Mouse (Mus musculus) heart, postnatal 0 days (tissue): ENCODE data around the gene Rln1. TPM values are rescaled to one million over a fixed set of nuclear protein-coding genes. Genes with fewer than 3 reads are reported as not detected.

Source experiments
- ATAC-seq: fragments of 200-750 bp; cut with Nextera tagmentation; 2 replicates; pipeline ENCODE4 v1.8.0; 2017; ENCODE audit warnings: low read depth, moderate number of reproducible peaks, moderate library complexity; ENCODE audit not compliant: insufficient read depth
- DNase-seq: peaks from one replicate; pipeline ENCODE4 v3.0.0-alpha.2; 2016; ENCODE audit warnings: low spot score
- H3K27ac ChIP-seq: fragments of 300-500 bp; sonication (generic); 2 replicates; pipeline ENCODE4 v1.5.1; 2014; ENCODE audit warnings: low read depth, mild to moderate bottlenecking
- H3K27me3 ChIP-seq: fragments of 300-500 bp; sonication (generic); 2 replicates; pipeline ENCODE4 v1.6.1; 2014; ENCODE audit warnings: low read length, mixed read lengths; ENCODE audit not compliant: control insufficient read depth, insufficient read depth
- H3K36me3 ChIP-seq: fragments of 300-500 bp; sonication (generic); replicated peaks from 2 replicates; pipeline ENCODE4 v1.6.1; 2014; ENCODE audit warnings: low read length, mixed read lengths; ENCODE audit not compliant: control insufficient read depth, insufficient read depth
- H3K4me1 ChIP-seq: fragments of 300-500 bp; sonication (generic); 2 replicates; pipeline ENCODE4 v1.6.1; 2014; ENCODE audit warnings: antibody characterized with exemption; ENCODE audit not compliant: control insufficient read depth, insufficient read depth
- H3K4me2 ChIP-seq: fragments of 300-500 bp; sonication (generic); 2 replicates; pipeline ENCODE4 v1.6.1; 2014; ENCODE audit warnings: low read depth, mild to moderate bottlenecking, low read length, moderate library complexity
- H3K4me3 ChIP-seq: fragments of 300-500 bp; sonication (generic); 2 replicates; pipeline ENCODE4 v1.5.1; 2014; ENCODE audit warnings: low read depth, low read length
- H3K9ac ChIP-seq: fragments of 300-500 bp; sonication (generic); replicated peaks from 2 replicates; pipeline ENCODE4 v1.6.1; 2014; ENCODE audit warnings: low read depth, low read length, mixed read lengths
- H3K9me3 ChIP-seq: fragments of 300-500 bp; sonication (generic); replicated peaks from 2 replicates; pipeline ENCODE4 v1.6.1; 2016; ENCODE audit warnings: low read length; ENCODE audit not compliant: control insufficient read depth
- CTCF ChIP-seq: IDR thresholded peaks from 2 replicates; pipeline ENCODE4 v1.5.1; 2016; ENCODE audit warnings: antibody characterized with exemption, control low read depth, low read depth
- EP300 ChIP-seq: IDR thresholded peaks from 2 replicates; pipeline ENCODE4 v1.6.1; 2016; ENCODE audit warnings: antibody characterized with exemption, low read depth
- WGBS: fragments of 180-500 bp; shearing (Covaris S2); extraction: QIAGEN DNeasy Blood & Tissue Kit; methylation state at CpG from one replicate; pipeline ENCODE4 v1.1.7; 2014; 5-methylcytosine and 5-hydroxymethylcytosine counted together
- polyA plus RNA-seq: library from polyadenylated mRNA; unstranded; fragments of >200 nt; fragmentation: Nextera tagmentation; extraction: Ambion mirVana; gene quantifications from 2 replicates; pipeline ENCODE4 v1.2.1, GENCODE M21; 2015
- total RNA-seq: library from RNA; depleted of rRNA; stranded (reverse); fragments of >200 nt; gene quantifications from 2 replicates; pipeline ENCODE4 v1.2.3, GENCODE M21; 2014; ENCODE audit warnings: low replicate concordance

Gene Rln1
- total and polyA plus RNA-seq, 2 experiments from 2014 or later: 0.31 TPM; not detected in 1

- H3K4me3 ChIP-seq: no peak overlapping the region
- no peaks in the 10 kb centered on the region for H3K9me3 ChIP-seq
- WGBS: 50% methylated on average over 5 of the region's 5 CpGs
- DNase-seq (no peak), ATAC-seq (no peak)
- peaks cover 9% of the 10 kb centered on the region; the same call in 1 of the 2 replicates for H3K36me3 ChIP-seq
- H3K9ac ChIP-seq: no peak overlapping the region
- H3K27ac ChIP-seq: no peak overlapping the region
- H3K4me1 ChIP-seq: peaks cover 6% of the 10 kb centered on the region; the same call in 1 of the 2 replicates
- no peak overlapping the region for H3K4me2 ChIP-seq
- TF ChIP-seq CTCF (no peak), EP300 (no peak)
- no peaks in the 10 kb centered on the region for H3K27me3 ChIP-seq
Observed at GRCm38 (mm10) chr19:29360251-29360650, 25.8 kb upstream of the Rln1 start.

DNA sequence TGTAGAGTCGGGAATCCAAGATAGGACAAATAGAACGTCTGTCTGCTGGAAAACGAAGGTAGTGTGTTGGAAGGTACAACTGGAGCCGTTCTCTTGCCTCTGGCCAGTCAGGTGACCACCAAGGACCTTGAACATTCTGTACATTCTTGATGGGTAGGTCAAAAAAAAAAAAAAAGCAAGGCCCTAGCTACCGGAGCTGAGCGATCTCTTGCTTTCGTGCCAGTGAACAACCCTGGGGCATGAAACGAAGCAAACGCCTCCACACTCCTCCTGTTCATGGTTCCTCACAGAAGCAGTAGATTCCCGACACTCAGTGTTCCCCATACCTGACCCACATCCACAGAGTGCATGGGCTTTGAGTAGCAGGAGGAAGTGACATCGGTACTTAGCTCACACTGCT lies 21.8 kb upstream of the Rln1 start:
- Histone ChIP-seq H3K4me3 (no peak overlapping the region), H3K4me1 (peaks cover 4% of the 10 kb centered on the region; the same call in 1 of the 2 replicates), H3K27ac (no peak overlapping the region), H3K27me3 (no peaks in the 10 kb centered on the region), H3K4me2 (no peak overlapping the region), H3K9me3 (no peaks in the 10 kb centered on the region), H3K36me3 (peaks cover 9% of the 10 kb centered on the region), H3K9ac (no peak overlapping the region)
- 75% methylated on average over 11 of the region's 11 CpGs for WGBS
- no peak; the same call in 1 of the 2 replicates for ATAC-seq
- no peak for DNase-seq
- TF ChIP-seq CTCF (no peak), EP300 (no peak)

DNA sequence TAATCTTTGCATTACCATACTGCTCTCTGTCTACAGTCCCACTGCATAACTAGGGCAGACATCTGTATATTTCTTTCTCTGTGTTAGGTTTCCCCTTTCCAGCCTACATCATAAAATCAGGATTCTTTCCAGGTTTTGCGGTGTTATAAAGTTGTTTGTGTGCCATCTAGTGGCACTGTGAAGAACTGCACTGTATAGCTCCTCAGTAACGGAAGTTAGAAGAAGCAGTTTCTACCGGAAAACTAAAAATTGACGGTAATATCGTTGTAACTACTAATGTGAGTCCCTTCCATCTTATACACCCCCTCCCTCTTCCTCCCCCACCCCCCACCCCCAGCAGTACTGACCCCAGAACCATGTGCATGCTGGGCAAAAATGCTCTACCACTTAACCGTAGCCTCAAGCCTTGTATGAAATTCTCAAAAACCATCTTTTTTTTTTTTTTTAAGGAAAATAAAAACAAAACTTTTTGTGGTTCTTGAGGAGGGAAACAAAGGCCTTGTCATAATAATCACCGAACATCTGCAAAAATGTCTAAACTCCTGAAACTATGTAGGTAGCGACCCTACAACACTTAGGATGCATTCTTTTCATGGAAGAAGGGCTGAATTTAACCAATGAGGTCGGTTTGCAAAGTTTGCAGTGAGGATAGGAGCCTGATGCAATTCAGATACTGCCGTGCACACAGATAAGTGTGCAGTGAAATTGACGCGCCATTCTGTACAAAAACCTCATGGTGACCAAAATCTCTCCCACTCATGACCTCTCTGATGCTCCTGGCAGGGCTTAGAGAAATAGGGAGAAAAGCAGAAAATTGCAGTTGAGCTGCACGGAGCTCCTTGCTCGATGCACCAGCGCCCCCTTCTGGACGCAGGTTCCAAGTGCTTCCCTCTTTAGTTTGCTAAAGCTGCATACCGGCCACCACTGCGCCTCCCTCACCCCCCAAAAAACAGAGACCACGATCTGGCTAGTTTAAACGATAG lies 20.7 kb upstream of the Rln1 start:
- peak overlapping the region; percentile 44 for H3K4me3 ChIP-seq
- no peak for TF ChIP-seq EP300
- TF ChIP-seq CTCF: peak; percentile 85
- DNase-seq (peak; percentile 79), ATAC-seq (peak; percentile 51; the same call in 1 of the 2 replicates)
- WGBS: 4% methylated on average over 20 of the region's 20 CpGs
- peak overlapping the region; percentile 78 for H3K4me2 ChIP-seq
- no peaks in the 10 kb centered on the region for H3K9me3 ChIP-seq
- peaks cover 10% of the 10 kb centered on the region for H3K36me3 ChIP-seq
- H3K9ac ChIP-seq: no peak overlapping the region; the same call in 1 of the 2 replicates
- H3K4me1 ChIP-seq: no peaks in the 10 kb centered on the region
- no peaks in the 10 kb centered on the region for H3K27me3 ChIP-seq
- no peak overlapping the region for H3K27ac ChIP-seq

- no peaks in the 10 kb centered on the region for H3K4me1 ChIP-seq
- no peak for DNase-seq
- H3K4me3 ChIP-seq: no peak overlapping the region
- 50% methylated on average over 5 of the region's 5 CpGs for WGBS
- no peak for ATAC-seq
- H3K36me3 ChIP-seq: peaks cover 6% of the 10 kb centered on the region; the same call in 1 of the 2 replicates
- H3K9ac ChIP-seq: no peak overlapping the region
- TF ChIP-seq EP300: no peak
- TF ChIP-seq CTCF: no peak
- no peaks in the 10 kb centered on the region for H3K27me3 ChIP-seq
- no peak overlapping the region for H3K4me2 ChIP-seq
- no peaks in the 10 kb centered on the region for H3K9me3 ChIP-seq
- H3K27ac ChIP-seq: no peak overlapping the region
Observed at GRCm38 (mm10) chr19:29350991-29351390, 16.5 kb upstream of the Rln1 start.

DNA sequence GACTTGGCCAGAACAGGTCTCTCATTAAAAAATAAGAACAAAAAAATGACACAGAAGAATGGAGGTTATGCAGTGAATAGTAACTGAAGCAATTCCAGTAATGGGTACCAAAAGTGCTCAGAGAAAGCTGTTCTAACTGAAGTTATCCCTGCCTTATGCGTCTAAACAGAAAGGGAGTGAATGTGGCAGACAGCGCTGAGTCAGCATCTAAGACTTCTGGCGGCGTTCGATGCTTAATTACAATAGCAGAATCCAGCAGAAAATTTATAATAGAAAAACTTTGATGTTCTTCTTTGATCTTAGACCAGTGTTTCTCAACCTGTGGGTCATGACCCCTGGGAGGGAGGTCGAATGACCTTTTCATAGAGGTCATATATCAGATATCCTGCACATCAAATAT lies 11.2 kb upstream of the Rln1 start:
- Histone ChIP-seq H3K36me3 (peaks cover 6% of the 10 kb centered on the region; the same call in 1 of the 2 replicates), H3K9me3 (no peaks in the 10 kb centered on the region), H3K4me2 (no peak overlapping the region), H3K4me3 (no peak overlapping the region), H3K9ac (no peak overlapping the region), H3K27me3 (no peaks in the 10 kb centered on the region), H3K27ac (no peak overlapping the region), H3K4me1 (no peaks in the 10 kb centered on the region)
- DNase-seq: no peak
- ATAC-seq: no peak
- TF ChIP-seq EP300: no peak
- TF ChIP-seq CTCF: no peak
- WGBS: 83% methylated on average over 6 of the region's 6 CpGs
